Mouse (Mus musculus) brain, embryonic 14.5 days (tissue): ENCODE measurements around the gene Idh1.

Source experiments
- CTCF ChIP-seq: fragments of 200-500 bp; IDR thresholded peaks from 2 replicates; pipeline ENCODE4 v1.5.1; 2012; ENCODE audit warnings: inconsistent platforms, mild to moderate bottlenecking, moderate library complexity, borderline replicate concordance; ENCODE audit not compliant: insufficient read depth, insufficient read length; ENCODE audit errors: extremely low read depth
- POLR2A ChIP-seq: fragments of 200-500 bp; IDR thresholded peaks from 2 replicates; pipeline ENCODE4 v1.6.1; 2012; ENCODE audit warnings: mild to moderate bottlenecking, inconsistent platforms, borderline replicate concordance; ENCODE audit not compliant: poor library complexity, insufficient read depth, insufficient read length, severe bottlenecking; ENCODE audit errors: extremely low read depth

DNA sequence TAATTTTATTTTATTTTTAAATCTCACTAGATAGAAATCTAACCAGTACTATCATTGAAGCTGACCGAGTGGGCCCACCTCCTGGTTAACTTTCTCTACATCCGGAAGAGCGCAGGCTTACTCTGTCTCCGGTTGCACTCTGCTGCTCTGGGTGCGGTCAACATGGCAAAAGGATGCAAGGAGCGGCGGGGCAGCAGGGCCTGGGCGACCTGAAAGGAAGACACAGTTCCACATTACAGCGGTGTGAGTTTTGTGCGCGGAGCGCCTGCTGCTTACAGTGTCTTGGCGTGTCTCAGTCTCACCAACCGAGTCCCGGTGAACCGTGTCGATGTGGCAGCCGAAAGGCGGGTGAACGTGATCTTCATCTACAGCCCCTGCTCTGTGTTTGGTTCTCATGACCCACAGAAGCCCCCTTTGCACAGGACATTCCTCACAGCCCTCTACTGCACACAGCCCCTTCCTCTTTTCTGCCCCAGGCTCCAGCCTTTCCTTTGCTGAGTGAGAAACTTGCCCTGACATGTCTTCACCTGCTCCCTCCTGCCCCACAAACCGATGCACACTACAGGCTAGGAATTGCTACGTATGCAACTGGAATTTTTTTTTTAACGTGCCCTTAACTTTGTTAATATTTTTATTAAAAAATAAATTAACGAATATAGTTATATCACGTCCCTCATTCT lies 76.4 kb downstream of the Idh1 start:
- TF ChIP-seq POLR2A (no peak), CTCF (no peak)
